9 mouse cellular contexts compared by ENCODE assay signal in genomic region chr5:123228524-123228922, GRCm38 (mm10). TPM values are rescaled to one million over a fixed set of nuclear protein-coding genes. Genes with fewer than 3 reads are reported as not detected.
DNase-seq lines count a peak whose midpoint lies in the region; ATAC-seq and TF ChIP-seq lines count a peak whose summit lies in the region.
"Had no signal": no experiment of that assay in that cellular context is flagged by ENCODE, and none has a peak within 500 bp of the region (broad histone marks: within the 10 kb centered on the region; RNA-seq: fewer than 3 reads in every experiment).

No protein-coding gene starts in this region.

- no peak for ATAC-seq in liver, embryonic 12.5 days
- ATAC-seq in monocyte, adult 5-6 weeks (replicated peaks; ENCODE audit: insufficient number of reproducible peaks, low FRiP score, low TSS enrichment, poor library complexity, severe bottlenecking): no peak

- peaks cover 40% of the 10 kb centered on the region for H3K79me2 ChIP-seq in C2C12 (ENCODE audit: control insufficient read depth, insufficient read depth)

- H3K27ac ChIP-seq in gastrocnemius, adult 2 months: peak overlapping the region; percentile 85
- peak overlapping the region; percentile 89 for H3K27ac ChIP-seq in forebrain, embryonic 10.5 days
- H3K27ac ChIP-seq in liver, embryonic 12.5 days: peak overlapping the region; percentile 73

- TF ChIP-seq CTCF in gastrocnemius, adult 2 months (IDR thresholded peaks at IDR 0.05): no peak
- TF ChIP-seq CTCF in C2C12 (IDR thresholded peaks at IDR 0.05; ENCODE audit: control insufficient read depth, insufficient read depth, insufficient read length): no peak

- H3K27me3 ChIP-seq in C2C12 (ENCODE audit: control insufficient read depth, insufficient read depth, insufficient read length): no peaks in the 10 kb centered on the region
- no peaks in the 10 kb centered on the region for H3K27me3 ChIP-seq in forebrain, embryonic 10.5 days (ENCODE audit: poor library complexity, severe bottlenecking)
- no peaks in the 10 kb centered on the region for H3K27me3 ChIP-seq in liver, embryonic 12.5 days (replicated peaks)

- H3ac ChIP-seq in C2C12 (ENCODE audit: control insufficient read depth, insufficient read length, low read depth): peak overlapping the region; percentile 84

- H3K4me1 ChIP-seq in forebrain, embryonic 10.5 days: peaks cover 11% of the 10 kb centered on the region
- peaks cover 43% of the 10 kb centered on the region for H3K4me1 ChIP-seq in liver, embryonic 12.5 days

- H3K9ac ChIP-seq in liver, embryonic 12.5 days: peak overlapping the region; percentile 79

- peak overlapping the region; percentile 79 for H3K4me2 ChIP-seq in liver, embryonic 12.5 days

- peaks cover 22% of the 10 kb centered on the region for H3K79me3 ChIP-seq in C2C12 (ENCODE audit: low read depth)

- DNase-seq in gastrocnemius, adult 2 months: no peak
- no peak for DNase-seq in gastrocnemius, adult 18-20 months (ENCODE audit: low spot score)
- DNase-seq in forebrain, embryonic 10.5 days (ENCODE audit: extremely low spot score, low spot score): no peak
- DNase-seq in adrenal gland, adult (ENCODE audit: inconsistent age in 2 of 2, low spot score in 1 of 2): no peak
- no peak for DNase-seq in layer of hippocampus, postnatal 14 days (ENCODE audit: low spot score in 2 of 2)

- WGBS in forebrain, embryonic 10.5 days: 8% methylated on average over 15 of the region's 15 CpGs
- WGBS in liver, embryonic 12.5 days (ENCODE audit: insufficient replicate concordance): 6% methylated on average over 15 of the region's 15 CpGs

- peak overlapping the region; percentile 76 for H3K4me3 ChIP-seq in gastrocnemius, adult 2 months
- H3K4me3 ChIP-seq in C2C12 (ENCODE audit: insufficient read depth, poor library complexity, severe bottlenecking): peak overlapping the region; percentile 60
- peak overlapping the region; percentile 79 for H3K4me3 ChIP-seq in forebrain, embryonic 10.5 days
- peak overlapping the region; percentile 72 for H3K4me3 ChIP-seq in liver, embryonic 12.5 days

- H3K36me3 ChIP-seq in C2C12 (ENCODE audit: control insufficient read depth, insufficient read depth): peaks cover 5% of the 10 kb centered on the region
- H3K36me3 ChIP-seq in forebrain, embryonic 10.5 days (replicated peaks): peaks cover 24% of the 10 kb centered on the region
- H3K36me3 ChIP-seq in liver, embryonic 12.5 days: peaks cover 23% of the 10 kb centered on the region

- no peaks in the 10 kb centered on the region for H3K9me3 ChIP-seq in forebrain, embryonic 10.5 days
- H3K9me3 ChIP-seq in liver, embryonic 12.5 days (replicated peaks): no peaks in the 10 kb centered on the region

- intact Hi-C loops in gastrocnemius, adult 2 months (cut with DNase I): no loop called here

TF ChIP-seq in C2C12, 6 proteins besides CTCF, POLR2A, EP300 and RAD21:
- no peak for TF ChIP-seq MAX (IDR thresholded peaks at IDR 0.05)
- TF ChIP-seq FOSL1 (IDR thresholded peaks at IDR 0.05; ENCODE audit: insufficient read depth, low read length, poor library complexity, severe bottlenecking): no peak
- no peak for TF ChIP-seq CEBPB (IDR thresholded peaks at IDR 0.05; ENCODE audit: low read depth)
- TF ChIP-seq MYOG (IDR thresholded peaks at IDR 0.05; ENCODE audit: control insufficient read depth, extremely low read depth, insufficient read length): no peak
- TF ChIP-seq MYOD1 (IDR thresholded peaks at IDR 0.05; ENCODE audit: control insufficient read depth, insufficient read length, low read depth): no peak
- no peak for TF ChIP-seq USF1 (IDR thresholded peaks at IDR 0.05; ENCODE audit: low read depth)
TF ChIP-seq in C2C12: peak in this region for 0.

RNA-seq across cellular contexts. Expression of gene Wdr66, which starts 23.4 kb away (rescaled TPM):
- 1 to 10 TPM in 1 of 2 experiments, under 1 TPM in 1; 0.56 to 1.5 TPM for total RNA-seq in gastrocnemius, adult 2 months (2021)
- total RNA-seq in gastrocnemius, adult 18-20 months (2021): 1 to 10 TPM in 1 of 2 experiments, under 1 TPM in 1; 0.76 to 1.2 TPM
- 0.13 TPM for polyA plus RNA-seq in C2C12 (2012; fragmentation: generic; extraction: Trizol)
- 1.4 and 1.5 TPM in 2 replicates for polyA plus RNA-seq in forebrain, embryonic 10.5 days (2016; fragmentation: Nextera tagmentation; extraction: Ambion mirVana)
- polyA plus RNA-seq in liver, embryonic 12.5 days (2016; fragmentation: Nextera tagmentation; extraction: Ambion mirVana): 0.10 and 0.29 TPM in 2 replicates
- 1 to 10 TPM; 3.7 to 5.4 TPM for total RNA-seq in layer of hippocampus, postnatal 14 days (2021)
- total RNA-seq in monocyte, adult 5-6 weeks (2017): 0.78 TPM in 1 of 3 replicates, not detected in the others
- total RNA-seq: hematopoietic stem cell, adult 5-6 weeks had no signal

RNA-seq across cellular contexts. Expression of gene Hpd, which starts 46.0 kb away (rescaled TPM):
- not detected for total RNA-seq in gastrocnemius, adult 2 months (2021)
- total RNA-seq in gastrocnemius, adult 18-20 months (2021): under 1 TPM; 0.21 to 0.69 TPM
- not detected for polyA plus RNA-seq in C2C12 (2012; fragmentation: generic; extraction: Trizol)
- 0.31 TPM in 1 of 2 replicates, not detected in the other for polyA plus RNA-seq in forebrain, embryonic 10.5 days (2016; fragmentation: Nextera tagmentation; extraction: Ambion mirVana)
- polyA plus RNA-seq in liver, embryonic 12.5 days (2016; fragmentation: Nextera tagmentation; extraction: Ambion mirVana): 5.9 and 6.1 TPM in 2 replicates
- not detected for total RNA-seq in layer of hippocampus, postnatal 14 days (2021)
- total RNA-seq in monocyte, adult 5-6 weeks (2017): not detected in 3 replicates
- total RNA-seq: hematopoietic stem cell, adult 5-6 weeks had no signal

RNA-seq across cellular contexts. Expression of gene Psmd9, which starts 59.3 kb away (rescaled TPM):
- total RNA-seq in gastrocnemius, adult 2 months (2021): 10 to 100 TPM; 13.3 to 16.9 TPM
- total RNA-seq in gastrocnemius, adult 18-20 months (2021): 10 to 100 TPM; 12.0 to 15.0 TPM
- 33.2 TPM for polyA plus RNA-seq in C2C12 (2012; fragmentation: generic; extraction: Trizol)
- polyA plus RNA-seq in forebrain, embryonic 10.5 days (2016; fragmentation: Nextera tagmentation; extraction: Ambion mirVana): 80.5 and 84.6 TPM in 2 replicates
- 77.4 and 77.8 TPM in 2 replicates for polyA plus RNA-seq in liver, embryonic 12.5 days (2016; fragmentation: Nextera tagmentation; extraction: Ambion mirVana)
- total RNA-seq in layer of hippocampus, postnatal 14 days (2021): 10 to 100 TPM; 30.9 to 42.8 TPM
- 16.7 to 38.7 TPM (median 18.9 TPM) in 3 replicates for total RNA-seq in monocyte, adult 5-6 weeks (2017)
